Mouse (Mus musculus): Measurements from ENCODE around the gene Stk16.
"Not testable (repeated sequence)": the region's sequence is repeated elsewhere in the genome, so short reads cannot be mapped to it uniquely, and the experiment has no call there.

Gene Stk16

DNA sequence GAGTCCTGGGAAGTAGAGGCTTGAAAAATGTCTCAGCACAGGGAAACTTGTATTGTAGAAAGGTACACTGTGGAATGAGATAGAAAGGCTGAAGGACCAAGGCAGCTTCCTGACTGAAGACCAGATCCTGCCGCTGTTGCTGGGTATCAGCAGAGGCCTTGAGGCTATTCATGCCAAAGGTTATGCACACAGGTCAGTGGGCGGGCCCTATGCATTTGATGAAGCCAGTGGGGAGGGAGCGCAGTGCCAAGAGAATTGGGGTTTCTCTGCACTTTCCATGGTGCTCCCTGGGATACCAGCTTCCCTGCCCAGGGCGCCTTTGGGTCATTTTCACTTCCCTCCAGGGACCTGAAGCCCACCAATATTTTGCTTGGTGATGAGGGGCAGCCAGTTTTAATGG is 1.9 kb downstream of the Stk16 start:
- DNase-seq (ENCODE audit: extremely low read depth, low read depth): no peak

DNA sequence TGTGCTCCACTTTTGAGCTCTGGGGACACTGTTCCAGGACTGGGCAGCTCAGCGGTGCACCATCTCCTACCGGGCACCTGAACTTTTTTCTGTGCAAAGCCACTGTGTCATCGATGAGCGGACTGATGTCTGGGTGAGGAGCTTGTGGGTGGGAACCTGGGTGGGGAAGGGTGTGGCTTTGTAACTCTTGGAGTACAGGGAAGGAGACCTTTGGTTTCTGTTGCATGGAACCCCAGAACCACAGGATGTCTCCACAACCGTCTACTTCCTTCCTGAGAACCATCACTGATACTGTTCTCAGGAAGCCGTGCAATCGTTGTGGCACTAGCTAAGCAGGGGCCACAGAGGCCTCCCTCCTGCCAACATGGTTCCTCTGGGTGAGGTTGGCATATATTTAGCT is 2.5 kb downstream of the Stk16 start:
- DNase-seq (ENCODE audit: extremely low read depth, low read depth): no peak

- DNase-seq (ENCODE audit: extremely low read depth, low read depth): no peak
Observed at GRCm38 (mm10) chr1:75214442-75214841, 3.8 kb downstream of the Stk16 start.

- DNase-seq (ENCODE audit: extremely low read depth, low read depth): no peak
Observed at GRCm38 (mm10) chr1:75214886-75215285, 4.2 kb downstream of the Stk16 start.

DNA sequence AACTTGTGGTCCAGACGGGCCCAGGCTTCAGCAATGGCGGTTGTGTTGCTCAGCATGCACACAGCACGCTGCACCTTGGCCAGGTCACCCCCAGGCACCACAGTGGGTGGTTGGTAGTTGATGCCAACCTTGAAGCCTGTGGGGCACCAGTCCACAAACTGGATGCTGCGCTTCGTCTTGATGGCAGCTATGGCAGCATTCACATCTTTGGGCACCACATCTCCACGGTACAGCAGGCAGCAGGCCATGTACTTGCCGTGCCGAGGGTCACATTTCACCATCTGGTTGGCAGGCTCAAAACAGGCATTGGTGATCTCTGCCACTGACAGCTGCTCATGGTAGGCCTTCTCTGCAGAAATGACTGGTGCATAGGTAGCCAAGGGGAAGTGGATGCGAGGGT is 5.1 kb downstream of the Stk16 start:
- DNase-seq (ENCODE audit: extremely low read depth, low read depth): no peak

GRCm38 (mm10) chr1:75216797-75217585 is 6.4 kb downstream of the Stk16 start:
- no peak for DNase-seq (ENCODE audit: extremely low read depth, low read depth)

DNA sequence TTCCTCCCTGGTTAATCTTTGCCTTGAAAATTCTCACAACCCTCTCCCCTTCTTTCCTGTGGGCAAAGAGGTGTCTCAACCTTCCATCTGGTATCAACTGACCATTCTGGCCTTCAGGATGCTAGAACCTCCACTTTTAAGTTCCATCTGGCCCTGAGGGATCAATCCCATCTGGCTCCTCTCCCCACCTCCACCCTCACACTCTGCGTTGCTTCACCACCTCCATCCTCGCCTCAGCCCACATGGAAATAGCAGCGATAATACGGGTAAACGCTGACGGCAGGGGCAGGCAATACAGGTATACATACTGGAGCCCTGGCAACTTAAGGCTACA is 7.2 kb downstream of the Stk16 start:
- no peak for DNase-seq (ENCODE audit: extremely low read depth, low read depth)

- no peak for DNase-seq (ENCODE audit: extremely low read depth, low read depth)
Observed at GRCm38 (mm10) chr1:75218227-75219001, 7.8 kb downstream of the Stk16 start.

GRCm38 (mm10) chr1:75219078-75219477 is 8.4 kb downstream of the Stk16 start:
- DNase-seq (ENCODE audit: extremely low read depth, low read depth): no peak

DNA sequence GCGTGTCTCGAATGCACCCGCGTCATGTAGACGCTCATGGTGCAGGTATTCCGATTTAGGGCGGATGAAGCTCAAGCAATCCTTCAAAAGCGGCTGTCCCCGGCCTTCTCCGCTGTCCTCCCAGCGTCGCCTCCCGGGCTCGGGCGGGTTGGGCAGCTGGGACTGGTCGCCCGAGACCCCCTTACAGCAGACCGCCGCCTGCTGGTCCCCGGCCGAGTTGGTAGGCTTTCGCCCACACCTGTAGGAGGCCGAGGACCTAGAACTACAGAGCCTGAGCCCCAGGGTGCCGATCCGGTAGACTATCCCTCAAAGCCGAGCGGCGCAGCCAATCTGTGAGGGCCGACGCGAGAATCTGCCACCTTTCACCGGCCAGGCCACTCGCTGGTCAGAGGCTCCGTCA is 8.9 kb downstream of the Stk16 start, which contains the start of gene Tuba4a:
Gene Tuba4a (minus strand): TSS at position 335 of the 400 bp plus-strand sequence.
- no peak for DNase-seq (ENCODE audit: extremely low read depth, low read depth)

- DNase-seq (ENCODE audit: extremely low read depth, low read depth): no peak
Observed at GRCm38 (mm10) chr1:75221538-75221937, 10.9 kb downstream of the Stk16 start.

DNA sequence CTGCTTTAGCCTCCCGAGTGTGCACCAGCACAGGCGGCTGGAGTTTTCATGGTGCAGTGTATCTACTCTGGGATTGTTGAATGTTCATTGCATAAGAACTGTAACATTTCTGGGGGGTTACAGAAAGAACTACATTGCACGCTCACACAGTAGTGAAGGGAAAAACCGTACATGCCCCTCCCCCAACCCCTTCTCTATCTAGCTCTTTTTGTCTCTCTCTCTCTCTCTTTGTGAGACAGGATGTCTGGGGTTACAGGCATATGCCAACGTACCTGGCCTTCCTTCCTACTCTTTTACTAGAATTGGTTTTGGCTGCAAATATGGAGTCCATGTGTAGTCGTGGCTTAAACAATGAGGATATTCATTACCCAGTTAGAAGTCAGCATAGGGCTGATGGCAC is 12.3 kb downstream of the Stk16 start:
- DNase-seq (ENCODE audit: extremely low read depth, low read depth): no peak

DNA sequence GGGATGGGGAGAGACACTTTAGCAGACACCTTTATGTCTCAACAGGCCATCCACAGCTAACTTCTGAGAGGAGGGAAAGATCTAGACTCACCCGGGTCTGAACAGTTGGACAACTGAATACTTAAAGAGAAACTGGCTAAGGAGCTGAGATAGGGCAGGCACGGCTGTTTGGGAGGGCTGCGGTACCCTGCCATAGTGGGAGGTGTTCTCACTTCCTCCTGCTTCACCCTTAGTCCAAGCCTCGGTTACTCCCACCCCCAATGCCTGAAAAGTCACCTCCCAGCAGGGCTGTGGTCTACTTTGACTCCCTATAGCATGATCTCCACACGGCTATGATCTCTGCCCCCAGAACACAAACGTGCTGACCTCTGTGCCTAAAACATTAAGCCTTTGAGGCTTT is 12.9 kb downstream of the Stk16 start:
- DNase-seq (ENCODE audit: extremely low read depth, low read depth): no peak

- no peak for DNase-seq (ENCODE audit: extremely low read depth, low read depth)
Observed at GRCm38 (mm10) chr1:75225473-75225872, 14.8 kb downstream of the Stk16 start.

DNA sequence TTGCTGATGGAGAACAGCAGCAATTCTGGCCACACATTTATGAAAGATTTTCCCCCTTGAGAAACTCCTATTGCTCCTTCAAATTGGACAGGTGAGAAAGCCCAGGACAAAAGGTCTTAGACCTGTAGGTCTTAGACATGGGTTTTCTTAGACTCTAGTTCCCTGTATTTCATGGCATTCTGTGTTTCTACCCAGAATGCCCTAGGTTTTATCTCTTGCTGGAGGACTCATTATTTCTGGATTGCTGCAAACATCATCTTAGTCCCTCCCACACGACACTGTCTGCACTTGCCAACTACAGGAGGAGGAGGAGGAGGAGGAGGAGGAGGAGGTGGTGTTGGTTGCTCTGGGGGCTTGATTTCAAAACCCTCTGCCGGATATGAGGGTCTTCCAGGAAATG is 15.5 kb downstream of the Stk16 start:
- DNase-seq (ENCODE audit: extremely low read depth, low read depth): no peak

DNA sequence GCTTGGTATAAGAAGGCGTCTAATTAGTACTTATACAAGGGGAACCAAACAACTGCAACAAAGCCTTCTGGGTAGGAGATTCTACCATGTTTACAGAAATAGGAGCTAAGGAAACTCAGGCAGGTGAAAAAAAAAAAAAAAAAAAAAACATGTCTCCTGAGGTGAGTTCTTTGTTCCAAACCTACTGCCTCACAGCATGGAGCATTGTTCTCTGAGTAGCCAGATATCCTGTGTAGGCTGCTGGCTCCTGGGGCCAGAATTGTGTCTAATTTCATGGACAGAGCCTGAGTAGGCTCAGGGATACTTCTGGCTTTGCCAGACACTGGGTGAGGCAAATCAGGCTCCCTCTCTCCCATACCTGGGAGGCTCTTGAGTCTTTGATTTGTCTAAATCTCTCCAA is 17.0 kb downstream of the Stk16 start:
- no peak for DNase-seq (ENCODE audit: extremely low read depth, low read depth)

DNA sequence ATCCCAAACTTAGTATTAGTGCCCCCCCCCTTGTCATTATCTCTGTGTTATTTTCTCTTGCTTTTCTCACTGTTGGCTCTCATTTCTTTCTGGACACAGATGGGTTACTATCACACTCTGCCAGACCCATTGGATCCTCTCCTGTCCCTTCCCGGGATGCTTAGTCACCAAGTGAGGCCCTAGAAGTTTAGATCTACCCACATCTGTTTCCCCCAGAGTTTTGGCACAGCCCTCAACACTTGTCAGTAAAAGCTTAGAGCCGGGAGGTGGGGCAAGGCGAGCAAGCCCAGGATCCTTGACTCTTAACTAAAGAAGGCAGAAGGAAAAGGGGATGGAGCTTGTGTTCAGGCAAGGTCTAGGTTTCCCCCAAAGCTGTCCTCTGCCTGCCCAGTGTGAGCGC is 18.5 kb downstream of the Stk16 start:
- peak; percentile 94 for DNase-seq (ENCODE audit: extremely low read depth, low read depth)

- no peak for DNase-seq (ENCODE audit: extremely low read depth, low read depth)
Observed at GRCm38 (mm10) chr1:75230335-75230994, 19.8 kb downstream of the Stk16 start.

DNA sequence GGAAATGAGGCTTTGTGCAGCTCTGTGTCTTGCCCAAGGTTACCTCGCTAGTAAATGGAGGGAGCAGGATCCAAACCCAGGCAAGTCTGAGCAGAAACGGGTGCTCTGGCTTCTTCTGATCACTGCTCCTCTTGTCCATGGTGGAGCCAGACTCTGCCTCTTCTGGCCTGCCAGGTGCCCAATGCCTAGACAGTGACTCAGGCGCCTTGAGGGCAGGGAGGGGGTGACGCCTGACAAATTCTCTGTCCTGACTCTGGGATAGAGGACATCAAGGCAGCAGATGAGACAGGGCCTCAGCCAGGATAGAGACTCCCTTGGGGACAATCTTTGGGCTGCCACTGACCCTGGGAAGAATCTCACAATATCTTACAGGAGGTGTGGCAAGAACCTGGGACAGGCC is 20.6 kb downstream of the Stk16 start:
- DNase-seq (ENCODE audit: extremely low read depth, low read depth): no peak

- DNase-seq (ENCODE audit: extremely low read depth, low read depth): no peak
Observed at GRCm38 (mm10) chr1:75231664-75232152, 21.1 kb downstream of the Stk16 start, which contains the start of gene A630095N17Rik. A630095N17Rik (minus strand) TSS chr1:75232102.

DNA sequence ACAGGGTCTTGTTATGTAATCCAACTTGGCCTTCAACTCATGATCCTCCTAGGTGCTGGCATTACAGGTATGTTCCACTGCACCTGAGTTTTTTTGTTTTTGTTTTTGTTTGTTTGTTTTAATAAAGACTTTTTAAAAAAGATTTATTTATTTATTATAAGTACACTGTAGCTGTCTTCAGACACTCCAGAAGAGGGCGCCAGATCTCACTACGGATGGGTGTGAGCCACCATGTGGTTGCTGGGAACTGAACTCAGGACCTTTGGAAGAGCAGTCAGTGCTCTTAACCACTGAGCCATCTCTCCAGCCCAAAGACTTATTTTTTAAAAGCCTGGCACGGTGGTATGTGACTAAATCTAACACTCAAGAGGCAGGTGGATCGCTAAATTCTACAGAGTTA is 21.9 kb downstream of the Stk16 start:
- not testable (repeated sequence) for DNase-seq (ENCODE audit: extremely low read depth, low read depth)

DNA sequence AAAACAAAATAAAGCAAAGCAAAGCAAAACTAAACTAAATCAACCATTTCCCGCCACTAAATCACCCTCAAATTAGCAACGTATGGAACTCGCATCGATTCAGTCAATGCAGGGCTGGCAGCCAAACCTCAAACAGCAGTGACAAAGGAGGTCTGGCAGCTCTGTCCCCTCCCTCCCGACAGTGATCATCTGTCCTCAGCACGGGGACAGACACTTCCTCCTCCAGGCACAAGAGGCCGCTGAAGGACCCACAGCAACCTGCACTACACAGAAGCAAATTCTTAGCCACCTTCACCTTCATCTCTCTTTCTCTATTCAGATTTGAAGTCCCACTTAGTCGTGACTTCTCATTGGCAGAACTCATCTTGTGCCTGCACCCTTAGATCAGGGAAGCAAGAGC is 24.0 kb downstream of the Stk16 start:
- DNase-seq (ENCODE audit: extremely low read depth, low read depth): peak; percentile 81

All from MEL-GATA-1-ER (cell line).